Mouse (Mus musculus) lung, postnatal 0 days (tissue): ENCODE measurements around the gene Alkal2.

Experiments
- CTCF ChIP-seq: IDR thresholded peaks from 2 replicates; pipeline ENCODE4 v1.5.1; 2016; ENCODE audit warnings: antibody characterized with exemption, mild to moderate bottlenecking
- EP300 ChIP-seq: IDR thresholded peaks from 2 replicates; pipeline ENCODE4 v1.6.1; 2016; ENCODE audit warnings: antibody characterized with exemption, mild to moderate bottlenecking, control low read depth

DNA sequence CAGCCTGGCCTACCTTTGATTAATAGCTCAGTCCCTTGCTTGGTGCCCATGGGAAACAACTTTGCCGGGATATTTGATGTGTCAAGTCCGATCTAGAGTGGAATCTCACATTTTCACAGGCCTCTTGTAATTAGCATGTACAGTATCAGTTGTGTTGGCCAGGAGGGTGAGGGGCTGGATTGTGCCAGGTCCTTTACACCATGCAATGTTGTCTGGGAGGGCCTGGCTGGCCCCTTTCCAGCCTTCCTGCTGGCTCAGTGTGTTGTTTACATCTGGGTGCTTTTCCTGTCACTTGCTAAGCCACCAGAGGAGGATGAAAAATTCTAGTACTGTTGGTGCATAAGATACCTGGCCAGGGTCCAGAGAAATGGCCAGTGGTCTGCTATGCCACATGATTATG lies 19.8 kb upstream of the Alkal2 start:
- no peak for TF ChIP-seq CTCF
- TF ChIP-seq EP300, result no peak
